Mouse (Mus musculus) erythroblast, adult 5-6 weeks (primary cell): ENCODE measurements at regions not wholly inside any gene's neighbourhood (a gene's known extent, or its start where the extent isn't known, plus 50 kb on each side); places are given as distances from the start of the nearest gene placed in this dataset.

ENCODE experiments used
- ATAC-seq: replicated peaks from 2 replicates; pipeline ENCODE4 v1.8.0; 2016; ENCODE audit warnings: moderate number of reproducible peaks, mild to moderate bottlenecking, moderate TSS enrichment, inconsistent platforms; ENCODE audit not compliant: poor library complexity, low FRiP score, severe bottlenecking

DNA sequence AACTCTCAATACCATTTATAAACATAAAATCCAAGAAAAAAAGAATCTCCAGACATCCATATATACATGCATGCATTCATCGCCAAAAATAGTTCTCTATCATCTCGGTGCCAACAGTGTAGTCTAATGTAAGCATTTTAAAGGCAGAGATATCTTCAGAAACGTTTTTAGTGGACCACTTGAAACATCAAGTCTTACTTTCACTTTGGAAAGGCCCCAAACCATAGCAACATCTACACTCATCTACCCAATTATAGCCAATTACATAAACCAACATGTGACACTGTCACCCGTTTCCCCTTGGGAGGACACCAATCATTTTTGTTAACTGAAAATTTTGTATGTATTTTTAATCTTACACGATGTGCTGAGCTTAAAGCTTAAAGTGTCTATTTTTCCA is 716.7 kb downstream of the Hace1 start:
- ATAC-seq, result no peak

DNA sequence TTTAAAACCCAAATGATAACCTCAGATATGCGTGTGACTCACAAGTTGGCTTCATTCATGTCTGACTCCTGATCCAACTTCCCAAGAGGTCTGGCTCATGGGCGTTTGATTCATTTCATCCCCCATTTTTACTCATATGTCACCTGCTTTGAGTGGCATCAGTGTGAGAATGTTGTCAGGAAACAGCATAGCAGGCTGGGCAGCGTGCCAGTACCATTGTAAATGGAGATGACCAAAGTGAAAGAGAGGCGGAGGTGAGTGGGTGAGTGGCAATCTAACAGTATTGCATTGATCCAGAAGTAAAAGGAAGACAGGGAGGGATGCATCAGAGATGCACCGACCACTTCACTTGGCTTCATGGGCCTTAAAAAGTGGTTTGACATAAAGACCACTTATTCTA is 720.7 kb downstream of the Hace1 start:
- ATAC-seq, result no peak

DNA sequence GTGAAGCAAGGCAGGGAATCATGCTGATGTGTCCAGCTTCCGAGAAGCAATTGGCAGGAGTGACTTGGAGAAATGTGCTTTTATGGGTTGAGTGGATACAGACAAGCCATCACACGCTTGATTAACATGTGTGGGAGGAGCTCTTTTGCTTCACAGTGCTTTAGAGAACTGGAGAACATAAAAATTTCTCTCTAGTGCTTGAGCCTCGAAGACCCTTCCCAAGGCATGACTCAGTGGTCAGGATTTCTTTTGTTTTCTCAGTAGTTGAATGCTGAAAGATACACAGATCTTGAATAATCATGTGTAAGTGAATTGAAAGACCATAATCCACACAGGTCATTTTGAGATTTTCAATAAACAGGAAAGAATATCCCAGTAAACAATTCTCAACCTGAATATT is 721.9 kb downstream of the Hace1 start:
- ATAC-seq, result no peak

DNA sequence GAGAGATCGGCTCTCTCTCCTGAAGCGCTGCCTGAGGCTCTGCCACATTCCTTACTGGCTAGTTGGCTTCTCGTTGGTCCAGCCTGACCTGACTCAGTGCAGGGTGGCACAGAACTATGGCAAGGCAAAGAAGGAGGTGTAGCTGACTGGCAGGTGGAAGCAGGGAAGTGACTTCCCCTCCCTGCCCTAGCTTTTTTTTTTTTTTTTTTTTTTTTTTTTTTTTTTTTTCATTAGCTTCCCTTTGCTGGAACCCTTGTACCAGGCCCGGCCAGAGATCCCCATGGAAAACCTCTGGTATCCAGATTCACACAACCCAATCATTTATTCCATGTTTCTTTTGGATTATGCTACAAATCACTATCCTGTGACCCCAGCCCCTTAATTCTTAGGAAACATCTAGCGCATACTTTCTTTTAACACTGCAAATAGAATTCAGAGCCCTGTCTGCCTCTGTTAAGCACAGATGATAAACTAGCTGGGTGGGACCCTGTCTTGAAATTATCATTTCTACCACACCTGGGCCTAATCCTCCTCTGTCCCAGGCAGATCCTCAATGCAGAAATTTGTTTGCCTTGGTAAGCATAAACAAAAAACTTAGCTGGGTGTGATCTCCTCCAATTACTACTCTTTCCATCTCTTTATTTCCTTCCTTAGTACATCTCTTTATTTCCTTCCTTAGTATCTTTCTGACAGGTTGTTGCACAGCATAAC is 742.9 kb downstream of the Hace1 start:
- ATAC-seq, result no peak

DNA sequence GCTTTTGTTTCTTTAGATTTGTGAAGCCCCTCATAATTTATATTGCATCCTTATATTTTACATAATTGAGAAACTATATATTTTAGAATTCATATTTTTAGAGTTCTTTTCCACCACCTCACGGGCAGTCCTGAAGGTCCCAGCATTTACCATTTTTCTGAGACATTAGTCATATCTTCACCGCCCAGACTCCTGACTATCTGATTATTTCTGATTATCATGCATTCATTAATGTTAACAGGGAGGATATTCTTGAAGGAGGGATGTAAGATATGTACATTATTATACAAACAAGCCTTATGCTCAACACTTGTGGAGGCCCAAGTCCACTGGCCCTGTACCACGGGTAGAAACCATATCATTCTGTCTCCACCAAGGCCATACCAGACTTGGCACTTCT is 743.4 kb downstream of the Hace1 start:
- no peak for ATAC-seq

DNA sequence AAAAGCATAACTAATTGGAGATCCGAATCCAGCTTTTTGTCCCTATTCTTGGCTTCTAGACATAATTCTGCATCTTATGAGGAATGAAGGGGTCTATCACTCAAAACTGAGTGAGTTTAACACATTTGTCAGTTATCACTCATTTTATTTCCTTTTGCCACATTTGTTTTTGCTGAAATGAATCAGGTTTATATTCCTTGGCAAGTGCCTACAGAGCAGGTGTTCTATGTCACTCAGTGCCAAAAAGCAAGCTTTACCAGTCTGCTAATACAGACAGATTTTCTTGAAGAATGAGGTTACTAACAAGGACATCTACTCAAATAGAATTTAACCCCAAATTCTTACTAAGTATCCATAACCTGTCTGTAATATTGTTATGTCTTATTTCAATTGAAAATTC is 751.4 kb downstream of the Hace1 start:
- ATAC-seq, result no peak

DNA sequence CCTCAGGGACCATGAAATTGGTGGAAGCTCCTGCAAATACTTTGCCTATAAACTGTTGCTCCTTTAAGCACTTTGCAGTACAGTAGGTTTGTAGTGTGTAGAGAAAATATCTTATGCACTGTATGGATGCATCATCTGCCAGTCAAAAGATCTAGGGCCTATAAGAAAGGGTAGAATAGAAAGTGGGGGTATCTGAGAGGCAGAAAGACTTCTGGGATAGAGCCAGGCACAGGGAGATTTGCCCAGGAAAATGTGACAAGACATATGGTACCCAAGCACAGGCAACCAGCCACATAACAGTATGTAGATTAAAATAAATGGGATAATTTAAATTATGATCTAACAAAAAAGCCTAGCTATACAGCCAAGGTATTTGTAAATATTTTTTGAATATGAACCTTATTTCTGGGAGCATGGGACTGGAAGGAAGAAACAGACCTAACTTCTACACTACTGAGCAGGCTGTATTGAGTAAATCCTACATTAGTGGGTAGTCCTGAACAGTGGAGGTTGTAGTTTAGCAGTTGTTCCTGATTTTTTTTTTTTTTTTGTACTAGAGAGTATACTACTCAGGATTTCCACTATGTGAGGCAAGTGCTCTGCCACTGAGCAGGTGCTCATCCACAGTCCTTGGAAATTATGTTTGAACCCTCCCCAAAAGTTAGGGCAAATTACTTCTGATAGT is 754.1 kb downstream of the Hace1 start:
- ATAC-seq, result no peak

DNA sequence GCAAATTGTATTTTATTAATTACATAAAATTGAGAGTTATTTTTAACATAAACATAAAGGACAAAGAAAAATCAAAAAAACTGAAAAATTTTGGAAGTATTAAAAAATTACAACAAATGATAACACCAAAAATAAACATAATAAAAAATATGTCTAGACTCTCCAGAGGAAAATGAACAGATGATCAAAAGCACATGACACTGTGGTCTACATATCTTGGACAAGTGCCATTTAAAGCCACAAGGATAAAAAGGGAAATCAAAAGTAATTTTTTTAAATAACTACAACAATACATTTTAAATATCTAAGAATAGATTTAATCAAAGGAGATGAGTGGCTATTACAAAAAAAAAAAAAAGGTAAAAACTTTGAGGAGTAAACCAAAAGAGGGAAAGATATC is 755.6 kb downstream of the Hace1 start:
- ATAC-seq, result no peak

DNA sequence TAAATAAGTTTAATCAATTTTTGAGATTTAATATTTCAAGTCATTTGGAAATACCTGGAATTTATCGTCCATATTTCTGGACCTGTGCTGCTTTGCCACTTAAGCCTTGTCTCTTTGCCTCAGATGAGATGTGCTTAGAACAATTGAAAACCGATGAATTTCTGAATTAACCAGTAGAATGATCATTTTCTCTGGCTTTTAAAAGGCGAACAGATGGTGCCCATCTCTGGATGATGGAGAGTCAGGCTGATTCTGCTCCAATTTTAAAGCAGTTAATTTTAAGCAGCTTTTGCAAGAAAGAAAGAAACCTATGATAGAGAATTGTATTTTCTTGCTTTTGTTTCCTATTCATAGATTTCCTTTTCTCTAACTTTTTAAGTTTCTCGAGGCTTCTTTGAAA is 767.7 kb downstream of the Hace1 start:
- no peak for ATAC-seq

DNA sequence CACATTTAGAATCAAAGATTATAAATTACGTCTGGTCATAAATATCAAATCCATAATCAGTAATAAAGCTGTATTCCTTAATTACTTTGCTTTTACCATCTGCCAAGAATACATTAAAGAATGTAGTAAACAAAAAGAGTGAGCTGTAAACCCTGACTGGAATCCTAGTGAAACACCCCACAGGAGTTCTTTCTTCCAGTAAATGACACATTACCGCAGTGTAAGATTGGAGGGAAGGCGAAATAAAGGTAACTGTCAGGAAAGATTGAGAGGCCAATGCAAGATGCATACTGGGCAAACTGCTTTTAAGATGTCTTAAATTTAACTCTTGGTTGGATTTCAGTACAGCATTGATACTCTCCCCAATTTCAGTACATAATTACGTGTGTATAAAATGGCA is 772.0 kb downstream of the Hace1 start:
- no peak for ATAC-seq

DNA sequence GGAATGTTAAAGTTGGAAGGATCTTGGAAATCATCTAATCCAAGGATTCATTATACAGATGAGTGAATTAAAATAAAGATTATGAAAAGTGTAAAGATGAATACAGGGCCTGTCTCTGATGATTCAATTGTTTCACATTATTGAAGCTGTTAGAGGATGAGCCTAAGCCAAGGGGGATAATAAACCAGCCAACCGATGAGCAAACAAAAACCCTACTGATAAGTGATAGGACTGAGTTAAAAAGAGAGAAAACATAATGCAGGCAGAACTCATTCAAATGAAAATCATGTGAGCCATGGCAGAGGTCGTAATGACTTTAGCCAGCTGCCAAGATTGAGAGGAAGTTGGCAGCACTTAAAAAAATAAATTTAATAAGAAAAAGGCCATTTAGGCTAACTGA is 772.6 kb downstream of the Hace1 start:
- ATAC-seq, result no peak

DNA sequence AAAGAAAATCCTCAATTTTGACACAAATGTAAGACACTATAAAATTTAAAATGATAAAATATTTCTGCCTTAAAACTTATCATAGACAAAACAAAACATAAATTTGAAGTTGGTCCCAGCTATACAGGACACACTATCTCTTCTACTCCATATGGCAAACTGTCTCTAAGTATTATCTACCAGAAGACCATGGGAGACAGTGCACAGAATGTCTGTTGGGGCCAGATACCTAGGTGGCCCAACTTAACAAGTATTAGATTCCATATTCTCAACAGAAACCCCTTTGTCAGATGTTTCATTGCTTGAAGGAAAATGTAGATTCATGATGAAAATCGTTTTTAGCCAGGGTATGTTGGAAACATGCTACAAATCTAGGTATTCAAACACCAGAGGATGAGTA is 779.1 kb downstream of the Hace1 start:
- no peak for ATAC-seq

DNA sequence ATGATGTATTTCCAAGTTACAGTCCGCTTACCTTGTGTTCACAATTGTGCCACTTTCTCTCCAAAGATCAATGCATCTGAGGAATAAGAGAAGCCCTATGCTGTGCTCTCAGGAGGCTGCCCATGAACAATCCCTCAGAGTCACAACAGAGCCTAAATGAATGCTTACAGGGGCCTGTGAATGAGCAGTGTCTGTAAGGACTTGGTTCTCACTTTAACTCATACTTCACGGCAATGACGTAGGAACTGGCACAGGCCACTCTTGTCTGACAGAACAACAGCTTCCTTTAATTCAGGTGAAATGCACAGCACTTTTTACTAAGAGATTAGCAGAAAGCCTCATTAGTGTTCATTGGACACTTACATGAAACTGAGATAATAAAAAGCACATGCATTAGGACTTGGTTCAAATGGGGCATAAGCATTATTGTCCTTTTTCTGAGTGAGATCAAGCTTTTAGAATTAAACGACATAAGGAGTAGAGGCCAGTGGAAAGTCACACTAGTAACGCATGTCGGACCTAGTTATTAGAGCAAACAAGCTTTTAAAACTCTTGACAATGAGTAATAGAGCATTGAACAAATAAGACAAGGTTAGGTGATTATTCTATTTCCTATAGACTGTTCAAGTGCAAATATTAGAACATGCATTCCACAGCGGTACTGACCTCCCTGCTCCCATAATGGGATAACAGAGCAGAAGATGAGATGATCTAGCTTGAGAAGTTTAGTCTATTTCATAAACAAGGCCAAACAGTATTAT is 796.3 kb downstream of the Hace1 start:
- no peak for ATAC-seq

DNA sequence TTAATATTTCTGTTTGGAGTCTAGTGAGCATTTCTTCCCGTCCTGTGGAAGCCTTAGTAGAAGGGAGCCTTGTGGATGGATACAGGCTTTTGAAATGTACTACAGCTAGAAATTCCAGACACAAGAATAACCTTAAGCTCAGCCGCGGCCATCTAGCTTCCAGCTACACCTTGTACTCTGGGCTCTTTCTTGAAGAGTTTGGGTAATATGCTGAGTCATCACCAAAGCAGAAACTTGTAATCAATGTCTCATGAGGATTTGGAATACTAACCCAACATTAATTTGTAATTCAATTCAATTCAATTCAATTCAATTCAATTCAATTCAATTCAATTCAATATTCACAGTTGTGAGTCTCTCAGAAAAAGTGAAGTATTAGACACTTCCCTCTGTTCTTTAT is 797.0 kb downstream of the Hace1 start:
- no peak for ATAC-seq

DNA sequence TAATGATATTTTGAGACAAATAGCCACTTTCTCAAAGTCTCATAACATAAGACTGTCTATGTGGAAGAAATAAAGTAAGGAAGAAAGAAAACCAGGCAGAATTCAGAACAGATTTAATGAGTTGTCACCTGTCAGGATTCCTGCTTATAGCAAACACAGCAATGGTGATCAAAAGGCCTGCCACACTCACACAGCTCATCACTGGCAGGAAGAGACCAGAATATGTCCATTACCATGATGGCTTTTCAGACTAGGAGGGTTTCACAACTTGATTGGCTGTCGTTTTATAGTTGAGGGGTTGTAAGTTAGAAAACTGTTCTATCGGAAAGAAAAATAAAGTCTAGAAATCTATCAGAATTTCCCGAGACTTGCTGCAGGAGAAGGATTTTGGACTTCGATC is 819.5 kb downstream of the Hace1 start:
- no peak for ATAC-seq

DNA sequence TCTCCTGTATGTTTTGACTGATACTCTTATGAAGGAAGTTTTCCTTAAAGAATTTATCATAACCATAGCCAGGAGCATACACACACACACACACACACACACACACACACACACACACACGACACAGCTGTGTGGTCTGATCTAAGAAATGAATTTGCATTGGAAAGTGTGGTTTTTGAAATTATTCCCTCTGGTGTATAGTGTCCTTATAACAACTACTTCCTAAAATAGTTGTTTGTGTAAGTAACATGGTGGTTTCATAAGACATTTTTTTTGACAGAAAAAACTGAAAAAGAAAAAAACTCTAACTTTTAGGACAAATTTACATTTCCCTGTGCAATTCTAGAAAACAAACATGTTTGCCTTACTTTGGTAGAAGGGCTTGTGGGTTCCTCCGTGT is 826.3 kb downstream of the Hace1 start:
- no peak for ATAC-seq
